Mouse (Mus musculus) spleen, embryonic (tissue): ENCODE results near the gene B3gat3.
"Not testable (repeated sequence)": the region's sequence is repeated elsewhere in the genome, so short reads cannot be mapped to it uniquely, and the experiment has no call there.

ENCODE experiments used
- CTCF ChIA-PET: fragments of 350-600 bp; sonication (Branson Sonifier 250); formaldehyde crosslinking; loops from one replicate; lab custom pipeline; 2022; lab: Charles Lee

The B3gat3 gene

GRCm38 (mm10) chr19:8897211-8897864 lies 22.8 kb upstream of the B3gat3 start:
- CTCF ChIA-PET: not testable (repeated sequence)

GRCm38 (mm10) chr19:8897865-8898495 lies 22.2 kb upstream of the B3gat3 start, which contains the start of gene Ganab:
TSS of gene Ganab (plus strand) at chr19:8898071.
- CTCF ChIA-PET: no interaction called here

DNA sequence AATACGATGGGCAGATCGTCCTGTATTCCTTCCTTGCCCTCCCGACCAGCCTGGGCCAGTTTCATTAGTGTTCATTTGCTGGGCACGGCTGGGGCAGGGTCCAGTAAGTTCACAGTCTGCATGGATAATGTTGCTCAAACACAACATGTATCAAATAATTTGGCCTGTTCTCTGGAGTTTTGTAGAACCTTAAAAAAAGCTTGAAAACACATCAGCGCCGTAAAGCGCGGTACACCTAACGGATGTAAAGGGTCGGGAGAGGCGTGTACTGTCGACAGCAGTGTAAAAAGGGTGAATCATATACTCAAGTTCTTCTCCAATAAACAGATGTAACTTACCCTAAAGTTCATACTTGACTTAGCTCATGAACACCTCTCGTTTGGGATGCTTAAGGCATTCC lies 21.6 kb upstream of the B3gat3 start:
- CTCF ChIA-PET: no interaction called here

GRCm38 (mm10) chr19:8899079-8899478 lies 21.1 kb upstream of the B3gat3 start:
- CTCF ChIA-PET: no interaction called here

GRCm38 (mm10) chr19:8903412-8903811 lies 16.8 kb upstream of the B3gat3 start:
- CTCF ChIA-PET: no interaction called here

DNA sequence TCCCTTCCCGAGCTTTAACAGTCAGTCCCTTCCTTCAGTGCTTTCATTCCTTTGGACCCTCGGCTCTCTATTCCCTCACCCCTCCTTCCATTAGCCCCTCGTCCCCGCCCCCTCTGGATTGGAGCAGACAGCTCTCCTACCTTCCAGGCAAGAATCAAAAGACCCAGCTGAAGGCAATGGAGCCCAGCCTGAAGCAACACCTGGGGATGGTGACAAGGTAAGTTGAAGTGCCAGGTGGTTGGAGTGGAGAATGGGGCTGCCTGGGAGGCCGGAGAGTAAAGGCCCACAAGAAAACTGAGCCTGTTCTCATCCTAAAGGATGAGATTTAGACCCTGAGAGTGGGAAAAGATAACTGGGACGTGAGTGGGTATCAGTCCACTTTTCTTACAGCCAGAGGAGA lies 11.6 kb upstream of the B3gat3 start:
- CTCF ChIA-PET: no interaction called here

- CTCF ChIA-PET: no interaction called here
These were observed 8.4 kb upstream of the B3gat3 start for GRCm38 (mm10) chr19:8911810-8912209.

GRCm38 (mm10) chr19:8914212-8914611 lies 6.0 kb upstream of the B3gat3 start:
- CTCF ChIA-PET: no interaction called here

DNA sequence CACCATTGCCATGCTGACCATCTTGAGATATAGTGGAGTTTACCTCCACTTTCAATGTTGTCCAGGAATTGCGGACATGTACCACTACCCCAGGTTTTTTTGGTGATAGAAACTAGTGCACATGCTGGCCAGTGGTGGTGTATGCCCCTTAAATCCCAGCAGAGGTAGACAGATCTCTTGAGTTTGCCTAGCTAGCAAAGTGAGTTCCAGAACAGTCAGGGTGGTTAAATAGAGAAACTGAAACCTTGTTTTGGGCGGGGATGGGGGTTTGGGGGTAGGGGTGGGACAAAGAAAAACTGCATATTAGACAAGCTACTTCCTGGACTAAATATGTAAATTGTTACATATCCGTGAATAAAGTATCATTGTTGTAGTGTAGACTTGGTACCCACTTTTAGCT lies 1.2 kb upstream of the B3gat3 start:
- CTCF ChIA-PET: no interaction called here

DNA sequence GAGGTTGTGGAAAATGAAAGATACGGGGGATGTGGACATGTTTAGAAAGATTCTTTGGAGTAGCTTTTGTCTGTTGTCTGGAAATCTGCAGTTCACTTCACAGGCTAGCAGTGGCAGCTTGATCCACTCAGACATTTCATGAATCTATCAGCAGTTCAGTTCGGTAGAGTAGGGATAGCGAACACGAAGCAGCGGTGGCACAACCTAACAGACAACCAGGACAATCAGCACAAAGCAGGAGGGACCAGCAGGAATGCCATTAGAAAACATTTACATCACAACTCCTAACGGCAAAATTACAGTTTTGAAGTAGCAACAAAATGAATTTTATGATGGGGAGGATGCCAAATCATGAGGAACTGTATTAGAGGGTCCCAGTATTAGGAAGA lies 496 bp upstream of the B3gat3 start:
- CTCF ChIA-PET: interaction anchor here (0.9 kb wide), 1 partner anchor 10 kb away, joined by 5 read pairs; the partner anchor contains the start of genes Eml3 and Rom1

GRCm38 (mm10) chr19:8920836-8921291 lies 690 bp downstream of the B3gat3 start:
- CTCF ChIA-PET: interaction anchor here (0.7 kb wide), 1 partner anchor 118 kb away, joined by 3 read pairs; the partner anchor contains the start of gene Zbtb3

DNA sequence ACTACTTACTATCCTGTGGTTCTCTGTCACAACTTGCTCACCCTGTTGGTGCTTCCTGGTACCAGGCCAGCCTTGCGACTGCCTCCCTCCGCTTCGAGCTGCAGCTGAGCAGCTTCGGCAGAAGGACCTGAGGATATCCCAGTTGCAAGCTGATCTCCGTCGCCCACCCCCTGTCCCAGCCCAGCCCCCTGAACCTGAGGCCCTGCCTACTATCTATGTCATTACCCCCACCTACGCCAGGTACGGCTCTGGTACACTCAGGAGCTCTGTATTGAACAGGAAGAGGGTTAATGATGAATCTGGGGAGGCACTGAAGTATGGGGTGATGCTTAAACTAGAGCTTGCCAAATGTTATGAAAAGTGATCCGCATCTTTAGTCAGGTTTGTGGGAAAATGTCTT lies 1.6 kb downstream of the B3gat3 start:
- CTCF ChIA-PET: interaction anchor here (0.7 kb wide), 3 partner anchors 24 to 119 kb away, joined by 3 read pairs; partner anchors contain the start of gene Zbtb3

GRCm38 (mm10) chr19:8926766-8927165 lies 6.6 kb downstream of the B3gat3 start:
- CTCF ChIA-PET: interaction anchor here (0.6 kb wide), 1 partner anchor 88 kb away, joined by 8 read pairs; the partner anchor contains the start of gene Gng3

DNA sequence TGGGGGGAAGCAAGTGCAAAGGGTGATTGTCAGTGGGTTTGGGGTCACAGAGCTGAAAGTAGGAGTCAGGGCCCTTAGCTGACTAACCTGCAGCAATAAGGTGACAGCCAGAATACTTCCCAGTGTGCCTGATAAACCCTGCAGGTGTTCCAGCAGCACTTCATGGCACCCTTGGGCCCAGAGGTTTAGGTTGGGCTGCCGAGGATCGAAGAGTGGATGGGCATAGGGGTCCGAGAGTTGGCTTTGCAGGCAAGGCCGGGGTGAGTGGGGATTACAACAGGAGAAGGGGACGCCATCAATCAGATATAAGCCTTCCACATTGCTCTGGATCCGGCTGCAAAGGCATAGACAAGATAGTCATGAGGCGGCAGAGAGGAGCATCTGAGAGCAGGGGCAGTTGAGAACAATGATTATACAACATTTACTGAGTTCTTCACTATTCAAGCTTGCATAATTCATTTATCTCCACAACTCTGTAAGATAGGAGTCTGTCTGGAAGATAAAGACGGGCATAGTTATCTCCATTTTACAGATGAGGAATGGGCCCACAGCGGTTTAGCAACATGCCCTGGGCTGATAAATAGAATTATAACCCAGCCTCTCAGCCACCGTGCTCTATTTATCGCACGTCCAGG lies 7.8 kb downstream of the B3gat3 start:
- CTCF ChIA-PET: no interaction called here

GRCm38 (mm10) chr19:8928689-8929223 lies 8.6 kb downstream of the B3gat3 start:
- CTCF ChIA-PET: interaction anchor here (0.8 to 1.0 kb wide), 2 partner anchors 9 to 23 kb away, joined by 3 to 5 read pairs; partner anchors contain the start of gene B3gat3

GRCm38 (mm10) chr19:8929224-8930088 lies 9.3 kb downstream of the B3gat3 start, which contains the start of the genes Rom1 and Eml3:
TSS of gene Rom1 (minus strand) at chr19:8929356.
TSS of gene Eml3 (plus strand) at chr19:8929552.
- CTCF ChIA-PET: interaction anchor here (0.8 to 1.0 kb wide), 3 partner anchors 9 to 35 kb away, joined by 3 to 5 read pairs (median 3); partner anchors contain the start of gene B3gat3

DNA sequence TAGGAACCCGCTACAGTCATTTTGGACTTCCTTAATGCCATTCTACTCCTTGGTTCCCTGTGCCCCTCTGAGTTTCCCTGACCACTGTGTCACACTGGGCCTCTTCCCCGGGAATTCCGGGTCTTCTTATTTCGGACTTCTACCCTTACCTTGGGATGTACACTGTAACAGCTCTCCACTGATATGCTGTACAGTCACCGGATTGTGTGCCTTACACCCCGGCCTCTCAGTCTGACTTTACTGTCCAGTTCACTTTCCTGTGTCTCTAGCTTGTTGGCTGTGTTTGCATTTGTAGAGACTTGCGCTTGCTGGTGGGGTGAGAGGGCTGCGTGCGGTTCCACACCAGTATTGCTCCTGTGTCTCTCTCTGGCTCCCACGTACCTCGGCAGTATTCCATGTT lies 9.9 kb downstream of the B3gat3 start:
- CTCF ChIA-PET: interaction anchor here (0.6 to 1.0 kb wide), 2 partner anchors 35 to 106 kb away, joined by 3 read pairs; no protein-coding TSS in a partner anchor

- CTCF ChIA-PET: interaction anchor here (0.5 to 1.0 kb wide), 4 partner anchors 34 to 105 kb away, joined by 3 to 4 read pairs (median 3); no protein-coding TSS in a partner anchor
These were observed 10.6 kb downstream of the B3gat3 start for GRCm38 (mm10) chr19:8930771-8931170.

GRCm38 (mm10) chr19:8936736-8937135 lies 16.6 kb downstream of the B3gat3 start:
- CTCF ChIA-PET: interaction anchor here (0.6 to 1.0 kb wide), 3 partner anchors 16 to 1904 kb away, joined by 4 to 7 read pairs (median 4); no protein-coding TSS in a partner anchor

GRCm38 (mm10) chr19:8940526-8941133 lies 20.5 kb downstream of the B3gat3 start:
- CTCF ChIA-PET: interaction anchor here (0.6 kb wide), 1 partner anchor 18 kb away, joined by 6 read pairs; no protein-coding TSS in a partner anchor
